Mouse (Mus musculus): ENCODE measurements around the gene Sh2b1. TPM values are rescaled to one million over a fixed set of nuclear protein-coding genes. Genes with fewer than 3 reads are reported as not detected.

Sh2b1 gene
- total RNA-seq, 2 experiments from 2014 or later, result 65.7 to 68.1 TPM

GRCm38 (mm10) chr7:126481699-126482098 is 6.5 kb upstream of the Sh2b1 start:
- no peak for DNase-seq (ENCODE audit: low spot score in 2 of 2)

DNA sequence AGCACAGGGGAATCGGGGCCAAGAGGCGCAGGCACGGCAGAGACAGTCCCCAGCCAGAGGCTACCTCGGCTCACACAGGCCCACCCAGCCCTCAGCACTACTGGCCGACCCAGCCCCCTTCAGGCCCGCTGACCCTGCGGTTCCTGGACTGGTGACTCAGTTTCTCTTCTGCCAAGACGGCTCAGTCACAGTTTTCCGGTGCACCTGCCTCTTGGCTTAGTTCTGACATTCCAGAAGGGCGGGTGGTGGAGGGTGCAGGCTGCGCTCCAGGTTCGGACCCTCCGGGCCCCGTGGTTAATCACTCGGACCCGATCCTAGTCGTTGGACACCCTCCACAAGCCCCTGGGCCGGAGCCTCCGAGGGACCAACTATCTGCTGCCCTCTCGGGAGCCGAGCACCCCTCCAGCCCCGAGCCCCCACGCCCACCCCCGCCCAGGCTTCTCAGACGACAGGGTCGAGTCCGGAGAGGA is 703 bp downstream of the Sh2b1 start:
- peak in 1 of 2 experiments; percentile 35 for DNase-seq (ENCODE audit: low spot score in 2 of 2)

DNA sequence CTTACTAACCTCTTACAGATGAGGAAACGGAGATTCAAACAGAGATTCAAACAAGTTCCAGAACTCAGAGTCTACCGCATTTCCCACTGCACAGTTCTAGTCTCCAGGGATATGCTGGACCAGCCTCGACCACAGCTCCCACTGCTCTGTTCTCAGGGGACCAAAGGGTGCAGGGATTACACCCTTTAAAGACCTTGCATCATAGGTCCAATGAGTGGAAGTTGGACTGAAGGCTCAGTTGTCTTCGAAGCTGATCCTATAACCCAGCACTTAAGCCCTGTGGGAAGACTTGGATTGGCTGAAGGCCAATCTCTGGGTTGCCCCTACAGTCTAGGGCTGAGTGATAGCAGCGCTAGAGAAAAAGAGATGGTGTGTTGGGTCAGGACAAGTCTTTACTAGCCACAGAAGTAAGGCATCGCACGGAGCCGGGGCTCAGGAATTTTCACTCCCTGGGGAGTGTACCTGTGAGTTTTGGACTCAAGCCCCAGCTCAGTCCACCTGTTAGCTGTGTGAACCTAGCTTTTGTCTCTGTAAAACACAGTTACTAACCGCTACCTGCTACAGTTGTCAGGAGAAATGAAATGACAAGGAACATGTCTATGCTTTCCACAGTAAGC is 1.6 kb downstream of the Sh2b1 start:
- no peak for DNase-seq (ENCODE audit: low spot score in 2 of 2)

GRCm38 (mm10) chr7:126472713-126473112 is 2.5 kb downstream of the Sh2b1 start:
- no peak for DNase-seq (ENCODE audit: low spot score in 2 of 2)

DNA sequence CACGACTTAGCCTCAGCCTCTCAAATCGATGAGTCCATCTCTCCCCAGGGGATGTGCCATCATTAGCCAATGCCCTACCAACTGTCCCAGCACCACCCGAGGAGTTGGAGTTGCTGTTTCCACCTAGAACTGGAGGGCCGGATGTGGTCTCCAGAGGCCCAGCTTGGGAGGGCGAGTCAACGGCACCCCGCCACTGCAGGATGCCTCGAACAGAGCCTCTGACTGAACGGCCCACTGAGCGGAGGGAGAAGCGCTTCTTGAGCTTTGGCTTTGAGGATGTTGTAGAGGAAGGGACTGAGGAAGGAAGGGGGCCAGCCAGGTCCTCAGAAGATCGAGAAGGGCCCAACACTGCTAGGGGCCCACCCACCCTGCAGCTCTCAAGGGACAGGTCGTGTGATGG is 2.9 kb downstream of the Sh2b1 start:
- DNase-seq (ENCODE audit: low spot score in 2 of 2), result no peak

GRCm38 (mm10) chr7:126471853-126472252 is 3.4 kb downstream of the Sh2b1 start:
- no peak for DNase-seq (ENCODE audit: low spot score in 2 of 2)

GRCm38 (mm10) chr7:126471361-126471760 is 3.9 kb downstream of the Sh2b1 start:
- no peak for DNase-seq (ENCODE audit: low spot score in 2 of 2)

DNA sequence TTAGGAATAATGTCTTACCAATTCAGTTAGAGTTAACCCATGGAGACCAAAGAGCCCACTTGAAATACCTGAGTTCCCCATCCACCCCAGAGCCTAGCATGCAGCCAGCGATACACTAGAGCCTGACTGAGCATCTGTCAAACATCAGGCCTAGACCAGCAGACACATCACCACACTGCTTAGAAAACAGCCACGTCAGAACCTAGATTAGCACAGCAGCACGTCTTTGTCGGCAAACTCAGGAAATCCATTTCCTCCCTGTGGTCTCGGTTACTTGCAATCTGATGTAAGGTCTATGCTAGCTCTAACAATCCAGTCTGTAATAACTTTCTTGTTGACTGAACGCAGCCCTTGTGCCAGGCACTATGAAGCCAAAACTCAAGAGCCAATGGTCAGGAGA is 5.1 kb downstream of the Sh2b1 start:
- DNase-seq (ENCODE audit: low spot score in 2 of 2), result no peak

- no peak for DNase-seq (ENCODE audit: low spot score in 2 of 2)
Observed at GRCm38 (mm10) chr7:126467834-126468627, 7.2 kb downstream of the Sh2b1 start.

GRCm38 (mm10) chr7:126467271-126467670 is 8.0 kb downstream of the Sh2b1 start:
- no peak for DNase-seq (ENCODE audit: low spot score in 2 of 2)

DNA sequence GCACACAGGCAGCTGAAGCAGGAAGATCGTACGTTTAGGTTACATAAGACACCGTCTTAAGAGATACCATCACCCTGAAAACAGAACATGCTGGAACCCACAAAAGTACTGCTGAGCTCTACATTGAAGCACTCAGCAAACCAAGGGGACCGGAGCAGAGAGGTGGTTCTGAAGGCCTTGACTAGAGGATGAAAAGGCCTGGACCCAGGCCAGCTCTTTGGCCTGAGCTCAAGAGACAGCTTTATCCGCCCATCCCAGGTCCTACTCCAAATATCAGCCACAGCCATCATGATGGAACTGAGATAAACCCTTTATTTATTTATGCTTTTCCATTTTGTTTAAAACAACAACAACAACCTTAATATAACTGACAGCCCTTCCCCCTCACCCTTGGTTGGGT is 8.5 kb downstream of the Sh2b1 start:
- no peak for DNase-seq (ENCODE audit: low spot score in 2 of 2)

DNA sequence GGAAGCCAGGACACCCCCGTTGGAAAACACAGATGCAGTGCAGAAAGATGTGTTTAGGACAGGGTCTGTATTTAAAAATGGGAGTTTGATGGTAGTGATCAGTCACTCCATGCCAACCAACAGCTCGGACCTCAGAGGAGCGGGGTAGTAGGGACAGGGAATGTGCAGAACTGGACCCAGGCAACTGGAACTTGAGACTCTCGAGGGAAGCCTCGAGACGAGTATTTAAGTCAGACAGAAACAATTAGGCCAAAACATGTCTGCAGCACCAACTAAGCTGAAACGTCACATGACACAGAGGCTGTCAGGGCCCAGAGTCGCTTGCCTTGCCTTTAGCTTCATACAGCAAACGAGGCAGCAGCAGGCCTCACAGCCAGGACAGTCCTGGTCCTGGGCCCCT is 9.1 kb downstream of the Sh2b1 start:
- DNase-seq (ENCODE audit: low spot score in 2 of 2), result no peak

- no peak for DNase-seq (ENCODE audit: low spot score in 2 of 2)
Observed at GRCm38 (mm10) chr7:126465246-126466030, 9.8 kb downstream of the Sh2b1 start.

DNA sequence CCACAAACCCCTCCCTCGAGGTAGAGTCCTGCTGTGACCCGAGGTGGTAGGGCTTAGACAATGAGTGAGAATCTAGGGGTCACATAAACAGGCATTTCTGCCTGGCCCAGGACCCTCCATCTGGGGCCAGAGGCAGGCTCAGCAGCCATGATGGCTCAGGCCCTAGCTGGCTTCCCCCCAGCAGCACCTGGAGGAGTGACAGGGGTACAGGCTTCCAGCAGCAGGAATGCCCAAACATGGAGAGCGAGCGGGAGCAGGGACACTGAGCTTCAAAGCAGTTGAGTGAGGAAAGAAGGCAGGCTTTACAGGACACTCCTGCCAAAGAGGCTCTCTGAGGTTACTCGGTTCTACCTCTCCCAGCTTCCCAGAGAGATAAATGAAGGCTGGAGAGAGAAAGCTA is 10.4 kb downstream of the Sh2b1 start:
- DNase-seq (ENCODE audit: low spot score in 2 of 2), result no peak

GRCm38 (mm10) chr7:126464121-126464520 is 11.1 kb downstream of the Sh2b1 start:
- no peak for DNase-seq (ENCODE audit: low spot score in 2 of 2)

GRCm38 (mm10) chr7:126463547-126463946 is 11.7 kb downstream of the Sh2b1 start:
- no peak for DNase-seq (ENCODE audit: low spot score in 2 of 2)

DNA sequence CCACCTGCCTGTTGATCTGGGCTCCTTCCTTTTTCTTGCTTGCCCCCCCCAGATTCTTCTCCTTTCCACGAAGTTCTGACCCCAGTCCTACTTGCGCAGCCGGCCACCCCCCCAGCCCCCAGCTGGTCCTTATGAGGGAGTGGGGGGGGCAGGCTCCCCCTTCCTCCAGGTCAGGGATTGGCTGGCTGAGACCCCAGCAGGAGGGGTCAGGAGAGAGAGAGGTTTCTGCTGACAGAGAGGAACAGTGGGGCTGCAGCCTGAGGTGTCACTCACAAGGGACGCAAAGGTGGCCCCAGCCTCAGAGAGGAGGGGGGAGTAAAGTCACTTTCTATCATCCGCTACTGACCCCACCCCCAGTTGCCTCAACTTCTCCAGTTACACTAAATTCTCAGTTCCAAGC is 12.2 kb downstream of the Sh2b1 start, which contains the start of gene Atp2a1:
Gene Atp2a1 (minus strand): TSS at position 105 of the 400 bp plus-strand sequence.
- DNase-seq (ENCODE audit: low spot score in 2 of 2), result no peak

DNA sequence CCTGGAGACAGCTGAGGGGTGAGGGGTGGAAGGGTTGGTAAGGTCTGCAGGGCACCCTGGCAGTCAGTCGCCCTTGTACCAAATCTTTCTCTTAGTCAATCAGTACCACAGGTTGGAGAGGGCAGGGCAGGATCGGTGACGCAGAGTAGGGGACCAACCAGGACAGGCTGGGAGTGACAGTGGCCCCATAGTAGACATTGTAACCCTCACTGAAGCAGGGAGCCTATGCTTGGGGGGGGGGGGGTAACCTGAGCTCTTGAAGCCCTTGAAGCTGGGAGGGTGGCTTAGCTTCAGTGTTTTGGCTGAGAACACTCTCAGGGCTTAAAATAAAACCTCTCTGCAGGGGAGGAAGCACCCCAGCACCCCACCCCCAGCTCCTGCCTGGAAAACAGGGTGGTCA is 13.6 kb downstream of the Sh2b1 start:
- DNase-seq (ENCODE audit: low spot score in 2 of 2), result no peak

GRCm38 (mm10) chr7:126460623-126461399 is 14.4 kb downstream of the Sh2b1 start:
- DNase-seq (ENCODE audit: low spot score in 2 of 2), result no peak

DNA sequence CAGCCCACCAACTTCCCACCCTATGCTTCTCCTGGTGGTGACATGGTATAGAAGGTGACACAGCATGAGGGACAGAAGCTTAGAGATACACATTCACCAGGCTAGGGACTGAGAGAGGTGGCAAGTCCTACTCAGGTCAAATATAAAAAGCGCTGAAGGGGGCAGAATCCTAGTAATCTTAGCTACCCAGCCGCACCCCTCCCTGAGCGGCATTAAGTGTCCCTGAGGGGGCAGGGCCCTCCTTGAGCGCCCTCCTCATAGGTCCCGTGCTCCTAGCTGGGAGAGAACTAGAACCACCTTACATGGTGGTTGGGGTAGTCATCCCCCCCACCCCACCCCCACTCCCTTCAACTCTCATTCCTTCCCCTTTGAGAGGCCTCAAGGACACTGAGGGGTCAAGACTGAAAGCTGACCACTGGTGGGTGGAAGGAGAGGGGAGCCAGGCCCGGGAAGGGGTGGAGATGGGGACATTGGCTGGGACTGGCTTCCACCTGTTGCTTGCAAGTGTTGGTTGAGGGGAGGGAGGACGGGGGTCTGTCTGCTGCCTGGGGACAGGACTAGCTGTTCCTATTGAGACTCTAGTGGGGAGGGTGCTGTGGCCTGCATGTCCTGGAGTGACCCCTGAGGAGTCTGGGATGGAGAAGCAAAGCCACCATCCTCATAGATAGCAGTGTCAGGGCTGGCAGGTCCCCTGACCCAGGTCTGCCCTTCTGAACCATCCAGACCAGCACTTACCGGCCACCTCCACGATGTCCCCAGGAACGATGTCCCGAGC is 16.2 kb downstream of the Sh2b1 start:
- DNase-seq (ENCODE audit: low spot score in 2 of 2), result no peak

Data from layer of hippocampus, postnatal 14 days (tissue).